Mouse (Mus musculus) embryo, embryonic 10 days (tissue): ENCODE results near the gene Gm20826.
"Not testable (repeated sequence)": the region's sequence is repeated elsewhere in the genome, so short reads cannot be mapped to it uniquely, and the experiment has no call there.

ENCODE experiments used
- DNase-seq: peaks from one replicate; pipeline ENCODE4 v3.0.0-alpha.2; 2015; ENCODE audit warnings: low spot score

Gene Gm20826

DNA sequence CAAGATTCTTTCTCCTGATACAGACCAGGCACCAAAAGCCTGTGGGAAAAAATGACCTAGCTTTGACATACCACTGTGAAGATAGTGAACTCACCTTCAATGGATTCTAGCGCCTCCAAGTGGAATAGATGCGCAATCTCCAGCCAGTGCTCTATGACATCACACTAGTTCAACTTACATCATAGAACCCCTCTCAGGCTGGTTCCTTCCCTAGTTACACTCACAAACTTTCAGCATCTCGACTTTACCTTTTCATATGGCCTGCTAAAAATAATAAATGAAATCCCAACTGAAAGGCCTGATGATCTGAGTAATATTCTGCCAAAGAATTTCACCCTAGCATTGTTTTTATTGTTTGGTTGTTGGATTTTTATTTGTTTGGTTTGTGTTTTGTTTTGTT lies at the start of gene Gm20826:
Gene Gm20826, minus strand, starts transcription at position 101 of the 400 bp plus-strand sequence.
- DNase-seq, result not testable (repeated sequence)
